Mouse (Mus musculus) lung, embryonic 16.5 days (tissue): ENCODE data around the gene Tyw3. TPM values are rescaled to one million over a fixed set of nuclear protein-coding genes. Genes with fewer than 3 reads are reported as not detected.

Source experiments
- ATAC-seq: fragments of 200-750 bp; cut with Nextera tagmentation; 2 replicates; pipeline ENCODE4 v1.8.0; 2017; ENCODE audit warnings: low read depth, mild to moderate bottlenecking, moderate library complexity
- H3K27ac ChIP-seq: fragments of 300-500 bp; sonication (generic); 2 replicates; pipeline ENCODE4 v1.5.1; 2014; ENCODE audit warnings: mild to moderate bottlenecking, control low read depth, low read length
- H3K27me3 ChIP-seq: fragments of 300-500 bp; sonication (generic); 2 replicates; pipeline ENCODE4 v1.6.1; 2014; ENCODE audit warnings: low read depth, low read length, mixed read lengths; ENCODE audit not compliant: control insufficient read depth, insufficient read depth
- H3K36me3 ChIP-seq: fragments of 300-500 bp; sonication (generic); 2 replicates; pipeline ENCODE4 v1.6.1; 2014; ENCODE audit warnings: low read length; ENCODE audit not compliant: control insufficient read depth, insufficient read depth
- H3K4me1 ChIP-seq: fragments of 300-500 bp; sonication (generic); replicated peaks from 2 replicates; pipeline ENCODE4 v1.6.1; 2014; ENCODE audit warnings: low read length, mixed read lengths; ENCODE audit not compliant: control insufficient read depth, insufficient read depth
- H3K4me2 ChIP-seq: fragments of 300-500 bp; sonication (generic); 2 replicates; pipeline ENCODE4 v1.6.1; 2014; ENCODE audit warnings: low read depth, low read length, control low read depth
- H3K4me3 ChIP-seq: fragments of 300-500 bp; sonication (generic); 2 replicates; pipeline ENCODE4 v1.5.1; 2014; ENCODE audit warnings: mild to moderate bottlenecking, low read length, control low read depth
- H3K9ac ChIP-seq: fragments of 300-500 bp; sonication (generic); 2 replicates; pipeline ENCODE4 v1.6.1; 2014; ENCODE audit warnings: low read length, control low read depth
- H3K9me3 ChIP-seq: fragments of 300-500 bp; sonication (generic); 2 replicates; pipeline ENCODE4 v1.6.1; 2016; ENCODE audit warnings: low read length; ENCODE audit not compliant: control insufficient read depth
- WGBS: fragments of 180-500 bp; shearing (Covaris S2); extraction: QIAGEN DNeasy Blood & Tissue Kit; methylation state at CpG from one replicate; pipeline ENCODE4 v1.1.7; 2014; 5-methylcytosine and 5-hydroxymethylcytosine counted together
- polyA plus RNA-seq: library from polyadenylated mRNA; unstranded; fragments of >200 nt; fragmentation: Nextera tagmentation; extraction: Ambion mirVana; gene quantifications from 2 replicates; pipeline ENCODE4 v1.2.1, GENCODE M21; 2015

Tyw3 gene
- polyA plus RNA-seq, 1 experiment from 2014 or later, result 12.4 TPM

DNA sequence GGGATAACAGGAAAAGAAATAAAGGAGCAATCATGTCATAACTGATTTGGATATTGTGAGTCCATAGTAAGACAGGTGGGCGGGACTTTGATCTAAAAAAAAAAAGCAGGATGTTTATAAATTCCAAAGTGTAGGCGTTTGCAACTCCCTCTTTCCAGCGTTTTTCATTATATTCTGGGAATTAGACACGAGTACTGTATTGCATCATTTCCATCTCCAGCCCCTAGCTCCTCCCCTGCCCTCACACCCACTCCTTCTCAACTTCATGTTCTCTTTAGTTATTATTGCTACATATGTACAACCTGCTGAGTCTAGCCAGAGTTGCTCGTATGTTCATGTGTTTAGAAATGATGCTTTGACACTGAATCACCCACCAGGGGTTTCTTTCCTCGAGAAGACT is 23.2 kb downstream of the Tyw3 start:
- H3K4me2 ChIP-seq, result no peak overlapping the region
- no peaks in the 10 kb centered on the region for H3K9me3 ChIP-seq
- no peak overlapping the region for H3K9ac ChIP-seq
- no peak overlapping the region for H3K4me3 ChIP-seq
- H3K27ac ChIP-seq, result no peak overlapping the region
- no peaks in the 10 kb centered on the region for H3K4me1 ChIP-seq
- WGBS, result 32% methylated on average over 6 of the region's 6 CpGs
- H3K36me3 ChIP-seq, result peaks cover 2% of the 10 kb centered on the region; the same call in 1 of the 2 replicates
- peaks cover 5% of the 10 kb centered on the region; the same call in 1 of the 2 replicates for H3K27me3 ChIP-seq
- no peak for ATAC-seq

DNA sequence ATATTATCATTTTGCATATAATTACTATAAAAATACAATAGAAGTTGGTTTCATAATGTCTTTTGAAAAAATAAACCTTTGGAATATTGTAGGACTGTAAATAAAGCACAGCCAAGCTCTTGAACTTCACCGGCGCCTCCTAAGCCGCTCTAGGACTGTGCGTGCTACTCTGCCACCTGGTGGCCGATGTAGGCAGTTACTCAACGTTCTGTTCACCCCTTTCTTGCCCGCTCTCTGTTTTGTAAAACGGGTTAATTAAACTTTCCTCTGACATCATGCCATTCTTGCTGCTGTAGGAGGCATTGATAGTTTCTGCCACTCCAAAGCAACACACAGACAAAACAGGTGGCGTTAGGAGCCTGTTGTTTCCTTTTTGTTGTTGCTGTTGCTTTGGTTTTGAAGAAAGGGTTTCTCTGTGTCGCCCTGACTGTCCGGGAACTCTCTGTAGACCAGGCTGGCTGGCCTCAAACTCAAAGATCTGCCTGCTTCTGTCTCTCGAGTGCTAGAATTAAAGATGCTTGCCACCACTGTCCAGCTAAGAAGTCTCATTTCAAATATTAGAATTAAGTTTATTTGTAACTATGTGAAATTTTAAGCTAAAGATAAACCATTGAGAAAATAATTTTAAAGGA is 24.4 kb downstream of the Tyw3 start:
- H3K27ac ChIP-seq, result no peak overlapping the region
- WGBS, result 10% methylated on average over 12 of the region's 12 CpGs
- no peak overlapping the region for H3K9ac ChIP-seq
- no peaks in the 10 kb centered on the region for H3K4me1 ChIP-seq
- no peak overlapping the region for H3K4me3 ChIP-seq
- H3K9me3 ChIP-seq, result no peaks in the 10 kb centered on the region
- no peak overlapping the region for H3K4me2 ChIP-seq
- H3K36me3 ChIP-seq, result no peaks in the 10 kb centered on the region
- peak; percentile 79 for ATAC-seq
- H3K27me3 ChIP-seq, result peaks cover 5% of the 10 kb centered on the region; the same call in 1 of the 2 replicates

DNA sequence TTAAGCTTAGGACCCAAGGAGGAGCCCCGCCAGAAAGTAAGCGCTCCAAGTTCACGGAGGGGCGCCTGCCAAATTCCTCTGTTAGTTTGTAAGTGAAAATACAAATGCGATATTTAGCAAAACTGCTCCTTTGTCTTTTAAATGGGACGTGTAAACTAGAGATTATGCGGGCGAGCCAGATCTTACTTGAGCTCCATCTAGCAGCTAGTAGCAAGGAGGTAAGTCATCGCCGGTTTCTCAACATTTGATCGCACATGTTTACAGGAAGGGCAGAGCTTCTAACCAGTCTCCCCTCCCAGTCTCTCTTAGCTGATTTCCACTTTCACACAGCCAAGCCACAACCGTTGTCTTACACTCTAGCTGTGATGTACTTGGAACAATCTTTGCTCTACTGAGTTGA is 26.1 kb downstream of the Tyw3 start:
- Histone ChIP-seq H3K9me3 (no peaks in the 10 kb centered on the region), H3K4me3 (peak overlapping the region; percentile 9), H3K4me2 (peak overlapping the region; percentile 24; the same call in 1 of the 2 replicates), H3K27me3 (peaks cover 7% of the 10 kb centered on the region; the same call in 1 of the 2 replicates), H3K36me3 (no peaks in the 10 kb centered on the region), H3K9ac (no peak overlapping the region), H3K27ac (no peak overlapping the region), H3K4me1 (no peaks in the 10 kb centered on the region)
- WGBS, result 4% methylated on average over 12 of the region's 12 CpGs
- ATAC-seq, result peak; percentile 48

DNA sequence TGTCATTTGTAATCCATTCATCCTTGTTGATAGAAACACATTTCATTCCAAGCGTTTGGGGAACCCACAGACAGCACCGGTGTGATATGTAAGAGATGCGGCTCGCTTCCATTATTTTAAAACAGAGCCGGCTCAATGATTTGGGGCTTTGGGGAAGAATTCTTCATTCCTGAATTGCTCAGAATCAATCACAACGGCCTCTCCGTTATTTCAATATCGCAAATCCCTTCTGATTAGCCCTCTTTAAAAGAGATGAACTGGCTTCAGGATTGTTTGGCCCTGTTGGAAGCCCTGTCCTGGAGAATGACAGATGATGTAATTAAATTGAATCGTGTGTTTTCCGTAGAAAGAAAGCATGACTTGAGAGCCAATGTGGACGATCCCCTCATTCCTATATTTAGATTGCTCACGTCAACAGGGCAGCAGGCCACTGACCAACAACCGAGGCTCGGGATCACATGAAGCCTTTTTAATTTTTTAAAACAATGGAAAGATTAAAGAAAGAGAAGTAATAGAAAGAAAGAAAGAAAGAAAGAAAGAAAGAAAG is 26.8 kb downstream of the Tyw3 start:
- Histone ChIP-seq H3K4me2 (no peak overlapping the region), H3K4me3 (no peak overlapping the region), H3K27me3 (peaks cover 7% of the 10 kb centered on the region; the same call in 1 of the 2 replicates), H3K9ac (no peak overlapping the region), H3K27ac (no peak overlapping the region), H3K9me3 (no peaks in the 10 kb centered on the region), H3K36me3 (no peaks in the 10 kb centered on the region), H3K4me1 (no peaks in the 10 kb centered on the region)
- WGBS, result 49% methylated on average over 14 of the region's 14 CpGs
- no peak for ATAC-seq

DNA sequence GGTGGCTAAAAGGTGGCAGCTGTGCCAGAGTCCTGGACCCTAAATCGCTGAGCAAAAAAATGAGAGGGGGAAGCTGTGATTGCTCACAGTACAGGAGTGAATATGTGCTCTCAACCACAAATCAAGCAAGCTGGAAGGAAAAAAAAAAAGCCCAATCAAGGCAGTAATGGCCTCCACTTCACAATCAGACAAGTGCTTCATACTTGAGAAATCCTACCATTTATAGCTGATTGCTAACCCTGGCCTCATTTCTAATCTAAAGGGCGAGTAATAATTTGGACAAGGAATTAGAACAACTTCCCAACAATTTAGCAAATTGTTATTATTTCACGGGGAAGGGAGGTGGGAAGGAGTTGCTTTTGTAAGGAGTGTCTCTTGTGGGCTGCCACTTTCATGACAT is 31.5 kb downstream of the Tyw3 start:
- Histone ChIP-seq H3K36me3 (no peaks in the 10 kb centered on the region), H3K4me3 (no peak overlapping the region), H3K9ac (no peak overlapping the region), H3K4me1 (no peaks in the 10 kb centered on the region), H3K27ac (no peak overlapping the region), H3K4me2 (no peak overlapping the region), H3K27me3 (0 out of 2 replicates have a peak, but pooled peaks cover 4% of the 10 kb centered on the region), H3K9me3 (no peaks in the 10 kb centered on the region)
- WGBS, result 55% methylated on average over 3 of the region's 3 CpGs
- no peak for ATAC-seq

DNA sequence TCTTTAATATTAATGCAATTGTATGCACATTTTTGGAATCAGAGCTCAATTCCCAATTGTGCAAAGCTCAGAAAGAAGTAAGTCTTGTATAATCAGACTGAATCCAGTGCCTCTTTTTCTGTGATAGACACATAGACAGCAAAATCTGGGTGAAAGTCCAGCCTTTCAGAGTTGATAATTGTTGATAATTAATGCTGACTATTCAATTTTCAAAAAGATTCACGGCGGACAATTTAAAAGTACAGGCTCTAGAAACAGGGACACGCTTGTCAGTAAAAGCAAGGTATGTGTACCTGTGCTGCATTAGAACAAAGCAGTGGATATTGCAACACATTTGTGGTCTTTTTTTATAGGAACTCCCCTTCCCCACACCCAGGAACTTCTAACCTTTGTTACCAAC is 34.7 kb downstream of the Tyw3 start:
- Histone ChIP-seq H3K27ac (no peak overlapping the region), H3K4me2 (no peak overlapping the region), H3K9ac (no peak overlapping the region), H3K4me1 (no peaks in the 10 kb centered on the region), H3K36me3 (no peaks in the 10 kb centered on the region), H3K27me3 (0 out of 2 replicates have a peak, but pooled peaks cover 2% of the 10 kb centered on the region), H3K9me3 (no peaks in the 10 kb centered on the region), H3K4me3 (no peak overlapping the region)
- ATAC-seq, result no peak
- WGBS, result 90% methylated on average over 3 of the region's 3 CpGs

DNA sequence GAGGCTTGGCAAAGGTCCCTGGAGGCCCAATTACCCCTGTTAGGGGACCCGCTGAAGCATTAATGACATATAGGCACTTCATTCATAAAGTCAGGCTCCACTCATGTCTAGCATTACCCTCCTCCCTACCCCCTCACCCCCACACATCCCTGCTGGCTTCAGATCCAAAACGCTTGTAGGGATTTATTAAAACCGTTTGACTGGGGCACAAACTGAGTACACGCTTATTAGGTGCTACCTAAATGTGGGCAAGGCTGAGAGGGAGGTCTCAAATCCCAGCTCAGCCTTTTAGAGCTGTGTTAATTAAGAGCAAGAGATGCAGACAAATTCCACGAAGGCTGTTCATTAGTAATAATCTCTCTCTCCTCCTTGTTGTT is 45.9 kb downstream of the Tyw3 start:
- peaks cover 10% of the 10 kb centered on the region; the same call in 1 of the 2 replicates for H3K27me3 ChIP-seq
- H3K9me3 ChIP-seq, result no peaks in the 10 kb centered on the region
- no peak overlapping the region for H3K9ac ChIP-seq
- H3K4me3 ChIP-seq, result no peak overlapping the region
- no peaks in the 10 kb centered on the region for H3K4me1 ChIP-seq
- no peak for ATAC-seq
- H3K27ac ChIP-seq, result no peak overlapping the region
- no peaks in the 10 kb centered on the region for H3K36me3 ChIP-seq
- 48% methylated on average over 5 of the region's 5 CpGs for WGBS
- no peak overlapping the region for H3K4me2 ChIP-seq

DNA sequence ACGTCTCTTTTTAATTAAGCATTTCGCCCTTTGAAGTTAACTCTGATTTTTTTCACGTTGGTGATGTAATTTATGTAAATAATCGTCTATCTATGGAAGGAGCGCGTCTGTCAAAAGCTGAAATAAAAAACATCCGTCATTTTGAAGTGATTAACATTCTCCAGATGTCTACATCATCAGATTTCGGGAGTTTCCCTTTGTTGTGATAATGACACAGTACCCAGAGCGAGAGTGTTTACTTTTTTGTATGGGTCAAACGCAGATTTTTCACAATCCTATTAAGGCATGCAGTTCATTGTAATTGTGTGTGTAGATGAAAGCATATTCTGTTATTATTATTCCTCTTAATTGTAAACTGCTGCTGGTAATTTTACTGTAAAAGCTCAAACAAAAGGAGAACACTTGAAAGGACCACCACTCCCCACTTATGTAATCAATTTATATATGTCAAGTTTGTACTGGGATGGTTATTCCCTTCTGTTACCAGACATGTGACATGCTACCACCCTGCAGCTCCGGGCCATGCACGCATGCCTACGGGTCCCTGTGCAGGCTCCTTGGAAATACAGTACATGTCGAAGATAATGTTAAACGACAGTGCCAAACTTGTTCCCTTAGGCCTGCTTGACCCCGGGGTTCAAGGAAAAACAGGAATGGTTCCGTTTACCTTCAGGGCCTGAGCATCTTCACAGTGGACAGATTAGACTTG is 46.4 kb downstream of the Tyw3 start:
- Histone ChIP-seq H3K9ac (no peak overlapping the region), H3K4me3 (no peak overlapping the region), H3K27ac (no peak overlapping the region), H3K36me3 (no peaks in the 10 kb centered on the region), H3K9me3 (no peaks in the 10 kb centered on the region), H3K4me1 (no peaks in the 10 kb centered on the region), H3K27me3 (peaks cover 10% of the 10 kb centered on the region; the same call in 1 of the 2 replicates), H3K4me2 (no peak overlapping the region)
- no peak for ATAC-seq
- WGBS, result 43% methylated on average over 17 of the region's 17 CpGs

DNA sequence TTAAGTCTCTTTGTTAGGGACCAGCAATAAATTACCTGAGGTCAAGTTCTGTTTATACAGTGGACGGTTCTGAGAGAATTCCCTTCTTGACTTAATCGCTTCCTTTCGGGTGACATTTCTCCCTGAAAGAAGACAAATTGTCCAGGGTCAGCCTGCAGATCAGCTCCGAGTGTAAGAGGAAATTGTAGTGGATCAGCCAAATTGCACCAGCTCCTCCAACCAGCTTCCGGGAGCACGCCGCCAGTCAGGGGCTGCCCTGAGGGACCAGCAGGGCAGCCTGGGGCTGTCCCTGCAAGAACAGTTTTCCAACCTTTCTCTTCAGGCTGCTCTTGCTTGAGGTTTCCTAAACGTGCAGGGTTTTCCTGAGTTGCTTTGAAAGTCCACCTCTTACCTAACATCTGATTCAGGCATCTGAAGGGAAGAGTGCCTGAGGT is 48.0 kb downstream of the Tyw3 start:
- 11% methylated on average over 8 of the region's 8 CpGs for WGBS
- Histone ChIP-seq H3K9me3 (no peaks in the 10 kb centered on the region), H3K27me3 (peaks cover 10% of the 10 kb centered on the region; the same call in 1 of the 2 replicates), H3K36me3 (no peaks in the 10 kb centered on the region), H3K4me3 (no peak overlapping the region), H3K4me2 (no peak overlapping the region), H3K27ac (no peak overlapping the region), H3K9ac (no peak overlapping the region), H3K4me1 (no peaks in the 10 kb centered on the region)
- ATAC-seq, result no peak
